Mouse (Mus musculus): ENCODE measurements around the gene Stard9. TPM values are rescaled to one million over a fixed set of nuclear protein-coding genes. Genes with fewer than 3 reads are reported as not detected.
A peak's percentile ranks its signal among the peaks of the same experiment; 100 is the strongest.

The Stard9 gene
- polyA plus RNA-seq, 1 experiment from 2014 or later, result 4.4 TPM

DNA sequence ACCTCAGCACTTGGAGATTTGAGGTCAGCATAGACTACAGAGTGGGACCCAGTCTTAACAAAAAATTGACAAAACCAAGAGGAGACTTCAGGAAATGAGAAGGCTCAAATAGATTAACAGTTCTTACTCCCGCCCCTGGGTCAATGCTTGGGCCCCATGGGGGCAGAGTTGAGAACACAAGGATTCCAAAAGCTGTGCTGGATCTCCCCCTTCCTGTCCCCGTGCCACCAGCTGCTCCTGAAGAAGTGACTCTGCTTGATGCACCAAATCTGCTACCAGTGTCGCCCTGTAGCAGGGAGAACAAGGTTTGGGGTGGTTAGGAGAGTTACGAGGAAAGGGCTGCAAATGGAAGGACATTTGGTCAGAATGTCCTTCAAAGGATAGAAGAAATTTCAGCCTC is 94.7 kb downstream of the Stard9 start:
- no peak for ATAC-seq (replicated peaks; ENCODE audit: insufficient number of reproducible peaks, low FRiP score, low TSS enrichment)
- no peak overlapping the region for H3K4me2 ChIP-seq

DNA sequence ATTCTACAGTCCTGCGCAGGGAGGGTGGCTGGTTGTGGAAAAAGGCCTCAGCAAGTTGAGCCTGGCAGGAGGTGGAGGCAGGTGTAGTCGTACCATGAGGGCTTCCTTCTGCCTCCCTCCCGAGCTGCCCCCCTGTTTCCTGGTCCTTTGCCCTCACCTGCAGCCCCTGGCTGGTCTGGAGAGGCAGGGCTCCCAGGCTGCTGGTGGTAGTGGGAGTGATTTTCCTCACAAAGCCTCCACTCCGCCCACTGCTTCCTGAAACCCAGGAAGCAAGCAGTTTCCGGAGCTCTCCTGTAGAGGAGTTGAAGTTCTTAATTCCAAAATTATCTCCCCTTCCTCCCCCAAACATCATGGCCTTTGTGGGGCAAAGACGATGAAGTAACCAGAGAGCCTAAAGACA is 95.3 kb downstream of the Stard9 start:
- 77% methylated on average over 6 of the region's 6 CpGs for WGBS (ENCODE audit: insufficient replicate concordance)
- Histone ChIP-seq H3K4me3 (ENCODE audit: low read depth, low read length) (no peak overlapping the region), H3K4me2 (no peak overlapping the region), H3K27ac (ENCODE audit: low read depth, low read length) (no peak overlapping the region; the same call in 1 of the 2 replicates), H3K9ac (ENCODE audit: low read depth, low read length) (no peak overlapping the region), H3K9me3 (replicated peaks; ENCODE audit: control insufficient read depth, low read length) (no peaks in the 10 kb centered on the region), H3K4me1 (ENCODE audit: control insufficient read depth, insufficient read depth, low read length) (peaks cover 16% of the 10 kb centered on the region), H3K36me3 (ENCODE audit: control insufficient read depth, insufficient read depth, low read length) (peaks cover 60% of the 10 kb centered on the region), H3K27me3 (ENCODE audit: control insufficient read depth, insufficient read depth, low read length) (no peaks in the 10 kb centered on the region)
- ATAC-seq (replicated peaks; ENCODE audit: insufficient number of reproducible peaks, low FRiP score, low TSS enrichment), result no peak

More for the DNA sequence above, 94.7 kb downstream of the Stard9 start:
- H3K27me3 ChIP-seq (ENCODE audit: control insufficient read depth, insufficient read depth, low read length), result no peaks in the 10 kb centered on the region
- peaks cover 60% of the 10 kb centered on the region for H3K36me3 ChIP-seq (ENCODE audit: control insufficient read depth, insufficient read depth, low read length)
- 0 out of 2 replicates have a peak overlapping the region, but pooled peaks have one; percentile 42 for H3K27ac ChIP-seq (ENCODE audit: low read depth, low read length)
- H3K9ac ChIP-seq (ENCODE audit: low read depth, low read length), result no peak overlapping the region
- 58% methylated on average over 4 of the region's 4 CpGs for WGBS (ENCODE audit: insufficient replicate concordance)
- no peak overlapping the region for H3K4me3 ChIP-seq (ENCODE audit: low read depth, low read length)
- H3K9me3 ChIP-seq (replicated peaks; ENCODE audit: control insufficient read depth, low read length), result no peaks in the 10 kb centered on the region
- H3K4me1 ChIP-seq (ENCODE audit: control insufficient read depth, insufficient read depth, low read length), result peaks cover 11% of the 10 kb centered on the region

DNA sequence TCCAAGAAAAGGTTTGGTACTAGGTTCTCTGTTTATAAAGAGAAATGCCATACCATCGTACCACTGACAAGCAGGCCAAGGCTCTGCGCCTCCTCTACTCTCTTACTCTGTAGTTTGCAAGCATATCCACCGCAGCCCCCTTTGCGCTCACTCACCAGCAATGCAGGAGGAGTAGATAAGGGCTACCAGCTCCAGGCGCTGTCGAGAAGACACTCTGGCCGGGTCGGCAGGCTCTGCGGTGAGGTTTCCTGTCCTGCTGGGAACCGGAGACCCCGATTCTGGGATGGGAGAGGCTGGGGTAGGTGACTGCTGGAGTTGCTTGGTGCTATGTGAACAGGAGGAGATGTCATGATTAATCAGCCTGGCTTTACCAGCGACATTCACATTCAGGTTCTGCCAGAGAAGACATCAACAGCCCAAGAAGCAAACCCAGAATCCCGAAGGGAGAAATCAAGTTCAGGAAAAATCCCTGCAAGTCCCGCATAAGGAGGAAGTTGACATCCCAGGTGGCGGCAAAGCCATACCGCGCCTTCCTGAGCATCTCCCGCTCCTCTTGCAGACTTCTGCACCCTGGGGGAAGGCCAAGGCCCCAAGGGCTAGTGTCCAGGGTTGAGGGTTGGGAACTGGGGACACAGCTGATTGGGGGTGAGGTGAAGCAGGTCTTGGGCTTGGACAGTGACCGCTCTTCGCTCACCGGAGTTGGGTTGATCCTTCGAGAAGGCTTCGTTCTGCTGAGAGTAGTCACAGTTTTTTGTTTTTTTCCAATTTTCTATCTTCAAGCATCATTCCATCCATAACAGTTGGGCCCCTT is 101.1 kb downstream of the Stard9 start:
- no peak for ATAC-seq (replicated peaks; ENCODE audit: insufficient number of reproducible peaks, low FRiP score, low TSS enrichment)
- H3K4me2 ChIP-seq, result peak overlapping the region; percentile 100
- WGBS (ENCODE audit: insufficient replicate concordance), result 2% methylated on average over 23 of the region's 23 CpGs
- peak overlapping the region; percentile 94; the same call in 1 of the 2 replicates for H3K27ac ChIP-seq (ENCODE audit: low read depth, low read length)
- H3K27me3 ChIP-seq (ENCODE audit: control insufficient read depth, insufficient read depth, low read length), result no peaks in the 10 kb centered on the region
- no peaks in the 10 kb centered on the region for H3K9me3 ChIP-seq (replicated peaks; ENCODE audit: control insufficient read depth, low read length)
- peak overlapping the region; percentile 84 for H3K9ac ChIP-seq (ENCODE audit: low read depth, low read length)
- peak overlapping the region; percentile 82 for H3K4me3 ChIP-seq (ENCODE audit: low read depth, low read length)
- peaks cover 18% of the 10 kb centered on the region for H3K36me3 ChIP-seq (ENCODE audit: control insufficient read depth, insufficient read depth, low read length)
- H3K4me1 ChIP-seq (ENCODE audit: control insufficient read depth, insufficient read depth, low read length), result peaks cover 24% of the 10 kb centered on the region

DNA sequence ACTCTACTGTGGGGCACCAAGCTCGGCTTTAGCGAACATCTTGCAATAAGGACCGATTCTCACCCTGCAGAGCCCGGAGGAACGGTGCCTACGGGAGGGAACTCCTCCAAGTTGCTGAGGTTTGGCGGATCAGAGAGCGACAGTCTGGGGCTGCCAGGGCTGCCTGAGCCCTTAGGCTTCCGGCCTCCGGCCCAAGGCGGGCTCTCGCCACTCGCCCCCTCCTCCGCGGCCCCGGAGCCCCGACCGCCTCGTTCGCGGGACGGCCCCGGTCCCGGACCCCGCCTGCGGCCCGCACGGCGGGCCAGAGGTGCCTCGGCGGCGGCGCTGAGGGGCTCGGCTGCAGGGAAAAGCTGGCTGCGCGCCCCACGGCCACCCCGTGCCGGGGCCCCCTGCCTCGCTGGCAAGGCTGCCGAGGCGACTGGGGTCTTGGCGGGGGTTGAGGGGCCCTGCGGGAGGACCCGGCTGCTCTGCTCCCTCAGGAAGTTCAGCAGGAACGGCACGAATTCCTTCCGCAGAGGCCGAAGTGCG is 101.8 kb downstream of the Stard9 start:
- Histone ChIP-seq H3K4me1 (ENCODE audit: control insufficient read depth, insufficient read depth, low read length) (peaks cover 24% of the 10 kb centered on the region), H3K9ac (ENCODE audit: low read depth, low read length) (peak overlapping the region; percentile 84), H3K9me3 (replicated peaks; ENCODE audit: control insufficient read depth, low read length) (no peaks in the 10 kb centered on the region), H3K4me3 (ENCODE audit: low read depth, low read length) (peak overlapping the region; percentile 82), H3K27me3 (ENCODE audit: control insufficient read depth, insufficient read depth, low read length) (no peaks in the 10 kb centered on the region), H3K36me3 (ENCODE audit: control insufficient read depth, insufficient read depth, low read length) (peaks cover 13% of the 10 kb centered on the region), H3K4me2 (peak overlapping the region; percentile 100), H3K27ac (ENCODE audit: low read depth, low read length) (peak overlapping the region; percentile 94)
- under 1% methylated on average over 49 of the region's 50 CpGs for WGBS (ENCODE audit: insufficient replicate concordance)
- peak; percentile 22 for ATAC-seq (replicated peaks; ENCODE audit: insufficient number of reproducible peaks, low FRiP score, low TSS enrichment)

DNA sequence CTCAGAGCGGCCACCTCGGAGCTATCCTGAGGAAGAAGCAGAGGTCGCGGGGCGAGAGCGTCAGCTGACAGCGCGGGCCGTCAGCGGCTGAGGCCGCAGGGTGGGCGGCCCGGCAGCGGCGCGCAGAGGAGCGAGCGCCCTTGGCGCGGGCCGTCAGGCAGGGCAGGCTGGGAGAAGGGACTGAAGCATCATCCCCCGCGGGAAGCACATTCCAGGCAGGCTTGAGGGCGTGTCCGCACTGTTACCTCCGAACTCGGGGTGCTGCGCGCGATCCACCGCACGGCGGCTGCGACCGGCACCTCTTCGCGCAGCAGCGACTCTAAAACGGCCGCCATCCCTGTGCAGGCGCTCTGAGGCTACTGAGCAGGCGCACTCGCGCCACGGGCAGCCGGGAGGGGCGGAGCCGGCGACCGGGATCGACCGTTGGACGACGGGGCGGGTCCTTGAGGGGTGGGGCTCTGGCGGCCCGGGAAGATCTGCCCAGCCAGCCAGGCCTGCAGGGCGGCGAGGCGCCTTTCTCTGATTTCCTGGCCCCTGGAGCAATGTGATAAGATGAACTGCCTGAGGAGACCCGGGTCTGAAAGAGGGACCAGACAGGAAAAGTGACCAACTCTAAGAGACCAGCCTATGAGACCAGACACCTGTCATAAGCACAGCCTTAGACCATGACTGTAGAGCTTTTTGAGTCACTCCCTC is 102.4 kb downstream of the Stard9 start:
- Histone ChIP-seq H3K4me3 (ENCODE audit: low read depth, low read length) (peak overlapping the region; percentile 82), H3K9ac (ENCODE audit: low read depth, low read length) (peak overlapping the region; percentile 84), H3K4me1 (ENCODE audit: control insufficient read depth, insufficient read depth, low read length) (peaks cover 24% of the 10 kb centered on the region), H3K27me3 (ENCODE audit: control insufficient read depth, insufficient read depth, low read length) (no peaks in the 10 kb centered on the region), H3K9me3 (replicated peaks; ENCODE audit: control insufficient read depth, low read length) (no peaks in the 10 kb centered on the region), H3K27ac (ENCODE audit: low read depth, low read length) (peak overlapping the region; percentile 94), H3K4me2 (peak overlapping the region; percentile 100), H3K36me3 (ENCODE audit: control insufficient read depth, insufficient read depth, low read length) (peaks cover 12% of the 10 kb centered on the region)
- ATAC-seq (replicated peaks; ENCODE audit: insufficient number of reproducible peaks, low FRiP score, low TSS enrichment), result peak; percentile 95
- WGBS (ENCODE audit: insufficient replicate concordance), result under 1% methylated on average over 61 of the region's 61 CpGs

DNA sequence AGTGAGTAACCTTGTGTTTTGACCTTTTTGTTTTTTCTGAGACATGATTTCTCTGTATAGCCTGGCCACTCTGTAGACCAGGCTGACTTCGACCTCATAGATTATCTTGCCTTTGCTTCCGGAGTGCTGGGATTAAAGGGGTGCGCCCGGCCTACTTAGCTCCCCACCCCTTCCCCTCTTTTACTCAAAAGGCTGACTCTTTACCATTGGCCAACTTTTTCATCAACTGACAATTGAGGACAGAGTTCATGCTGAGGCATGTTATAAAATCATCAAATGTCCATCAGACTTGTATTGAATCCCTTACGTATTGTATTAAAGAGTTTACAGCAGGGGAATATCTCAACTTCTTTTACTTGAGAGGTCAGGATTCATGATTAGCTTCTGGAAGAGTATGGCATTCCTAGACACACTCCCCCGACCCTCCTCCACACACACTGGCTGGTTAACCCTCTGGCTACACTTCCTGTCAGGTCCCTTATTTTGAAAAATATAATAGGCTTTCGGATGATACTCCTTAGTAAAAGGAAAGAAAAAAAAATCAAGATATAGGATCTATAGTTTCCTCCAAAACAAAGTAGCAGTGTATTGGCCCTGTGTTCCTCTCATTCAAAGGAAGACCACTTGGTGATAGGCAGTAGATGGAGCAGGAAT is 103.1 kb downstream of the Stard9 start:
- Histone ChIP-seq H3K4me3 (ENCODE audit: low read depth, low read length) (peak overlapping the region; percentile 82), H3K27me3 (ENCODE audit: control insufficient read depth, insufficient read depth, low read length) (no peaks in the 10 kb centered on the region), H3K27ac (ENCODE audit: low read depth, low read length) (peak overlapping the region; percentile 94), H3K36me3 (ENCODE audit: control insufficient read depth, insufficient read depth, low read length) (peaks cover 6% of the 10 kb centered on the region), H3K9me3 (replicated peaks; ENCODE audit: control insufficient read depth, low read length) (no peaks in the 10 kb centered on the region), H3K4me1 (ENCODE audit: control insufficient read depth, insufficient read depth, low read length) (peaks cover 24% of the 10 kb centered on the region), H3K9ac (ENCODE audit: low read depth, low read length) (peak overlapping the region; percentile 61; the same call in 1 of the 2 replicates), H3K4me2 (peak overlapping the region; percentile 100)
- 31% methylated on average over 7 of the region's 7 CpGs for WGBS (ENCODE audit: insufficient replicate concordance)
- ATAC-seq (replicated peaks; ENCODE audit: insufficient number of reproducible peaks, low FRiP score, low TSS enrichment), result peak; percentile 36; the same call in 1 of the 2 replicates

DNA sequence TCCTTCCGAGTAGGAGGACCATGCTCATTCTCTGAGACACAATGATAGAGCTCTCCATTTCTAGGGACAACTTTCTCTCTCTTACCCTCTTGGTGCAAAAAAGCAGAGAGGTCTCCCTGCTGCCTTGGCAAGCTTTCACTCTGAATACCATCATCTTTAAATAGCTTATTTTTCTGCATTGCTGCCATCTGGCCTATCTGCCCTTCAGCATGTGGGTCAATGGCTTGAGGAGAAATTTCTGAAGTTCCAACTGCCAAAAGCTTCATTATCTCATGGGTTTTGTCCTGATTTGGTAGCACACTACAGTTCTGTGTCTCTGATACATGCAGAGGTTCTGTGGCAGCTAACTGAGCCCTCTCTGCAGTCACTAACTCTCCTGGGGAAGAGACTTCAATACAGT is 116.6 kb downstream of the Stard9 start:
- no peak overlapping the region for H3K27ac ChIP-seq (ENCODE audit: low read depth, low read length)
- H3K4me1 ChIP-seq (ENCODE audit: control insufficient read depth, insufficient read depth, low read length), result no peaks in the 10 kb centered on the region
- no peak overlapping the region for H3K9ac ChIP-seq (ENCODE audit: low read depth, low read length)
- H3K36me3 ChIP-seq (ENCODE audit: control insufficient read depth, insufficient read depth, low read length), result peaks cover 18% of the 10 kb centered on the region
- ATAC-seq (replicated peaks; ENCODE audit: insufficient number of reproducible peaks, low FRiP score, low TSS enrichment), result no peak
- 91% methylated on average over 1 of the region's 1 CpGs for WGBS (ENCODE audit: insufficient replicate concordance)
- no peak overlapping the region for H3K4me3 ChIP-seq (ENCODE audit: low read depth, low read length)
- no peaks in the 10 kb centered on the region for H3K9me3 ChIP-seq (replicated peaks; ENCODE audit: control insufficient read depth, low read length)
- no peak overlapping the region for H3K4me2 ChIP-seq
- H3K27me3 ChIP-seq (ENCODE audit: control insufficient read depth, insufficient read depth, low read length), result no peaks in the 10 kb centered on the region

DNA sequence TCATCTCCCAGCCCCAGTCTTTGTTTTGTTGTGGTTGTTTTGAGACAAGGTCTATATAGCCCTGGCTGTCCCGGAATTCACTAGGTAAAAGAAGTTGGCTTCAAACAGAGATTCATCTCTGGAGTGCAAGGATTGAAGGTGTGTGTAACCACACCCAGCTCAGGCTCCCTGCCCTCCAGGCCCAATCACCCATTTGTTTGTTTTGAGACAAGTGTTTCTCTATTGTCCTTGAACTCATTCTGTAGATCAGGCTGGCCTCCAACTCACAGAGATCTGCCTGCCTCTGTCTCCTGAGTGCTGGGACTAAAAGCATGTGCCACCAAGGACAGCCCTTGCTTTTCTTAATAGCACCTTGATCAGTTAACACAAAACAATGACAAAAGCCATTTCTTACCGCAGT is 119.1 kb downstream of the Stard9 start:
- ATAC-seq (replicated peaks; ENCODE audit: insufficient number of reproducible peaks, low FRiP score, low TSS enrichment), result no peak
- Histone ChIP-seq H3K4me1 (ENCODE audit: control insufficient read depth, insufficient read depth, low read length) (no peaks in the 10 kb centered on the region), H3K27me3 (ENCODE audit: control insufficient read depth, insufficient read depth, low read length) (no peaks in the 10 kb centered on the region), H3K9me3 (replicated peaks; ENCODE audit: control insufficient read depth, low read length) (no peaks in the 10 kb centered on the region), H3K4me3 (ENCODE audit: low read depth, low read length) (no peak overlapping the region), H3K4me2 (no peak overlapping the region), H3K27ac (ENCODE audit: low read depth, low read length) (no peak overlapping the region), H3K9ac (ENCODE audit: low read depth, low read length) (no peak overlapping the region), H3K36me3 (ENCODE audit: control insufficient read depth, insufficient read depth, low read length) (peaks cover 18% of the 10 kb centered on the region)
- WGBS (ENCODE audit: insufficient replicate concordance), result 85% methylated on average over 2 of the region's 2 CpGs

Data from heart, embryonic 11.5 days (tissue).